Comparison of ENCODE assay signal across 8 mouse cellular contexts in genomic region chr12:8674891-8675341, GRCm38 (mm10). TPM values are rescaled to one million over a fixed set of nuclear protein-coding genes. Genes with fewer than 3 reads are reported as not detected.
DNase-seq lines count a peak whose midpoint lies in the region; ATAC-seq and TF ChIP-seq lines count a peak whose summit lies in the region.

No protein-coding gene starts in this region.

- no peak for TF ChIP-seq EP300 in liver, postnatal 0 days (IDR thresholded peaks at IDR 0.05; ENCODE audit: low read depth)

- peaks cover 25% of the 10 kb centered on the region for H3K4me1 ChIP-seq in heart, embryonic 15.5 days (replicated peaks)
- peaks cover 23% of the 10 kb centered on the region for H3K4me1 ChIP-seq in G1E (ENCODE audit: insufficient read depth, low read depth, low read length)
- H3K4me1 ChIP-seq in forebrain, embryonic 16.5 days (replicated peaks; ENCODE audit: control insufficient read depth, insufficient read depth, low read length), result peaks cover 23% of the 10 kb centered on the region
- H3K4me1 ChIP-seq in liver, postnatal 0 days (ENCODE audit: insufficient read depth), result peaks cover 30% of the 10 kb centered on the region

- no peak for DNase-seq in heart, adult 11 months
- DNase-seq in G1E (ENCODE audit: low spot score), result no peak
- no peak for DNase-seq in liver, postnatal 0 days
- no peak for DNase-seq in layer of hippocampus, postnatal 14 days (ENCODE audit: low spot score in 2 of 2)
- DNase-seq in thymus, postnatal 14 days, result no peak

- peak overlapping the region; percentile 97 for H3K4me3 ChIP-seq in heart, embryonic 15.5 days
- peak overlapping the region; percentile 91 for H3K4me3 ChIP-seq in G1E (ENCODE audit: low read depth, low read length)
- peak overlapping the region; percentile 97 for H3K4me3 ChIP-seq in forebrain, embryonic 16.5 days (replicated peaks; ENCODE audit: low read length)
- H3K4me3 ChIP-seq in liver, postnatal 0 days (ENCODE audit: low read depth, low read length), result peak overlapping the region; percentile 93

- no peaks in the 10 kb centered on the region for H3K27me3 ChIP-seq in heart, embryonic 15.5 days
- H3K27me3 ChIP-seq in G1E (ENCODE audit: insufficient read depth, low read length), result no peaks in the 10 kb centered on the region
- H3K27me3 ChIP-seq in forebrain, embryonic 16.5 days (replicated peaks; ENCODE audit: control insufficient read depth, insufficient read depth, low read length), result no peaks in the 10 kb centered on the region
- no peaks in the 10 kb centered on the region for H3K27me3 ChIP-seq in liver, postnatal 0 days (ENCODE audit: insufficient read depth, low read length)

- H3K27ac ChIP-seq in heart, embryonic 15.5 days, result peak overlapping the region; percentile 97
- H3K27ac ChIP-seq in forebrain, embryonic 16.5 days (ENCODE audit: low read length), result peak overlapping the region; percentile 97
- peak overlapping the region; percentile 97 for H3K27ac ChIP-seq in liver, postnatal 0 days (ENCODE audit: low read depth)

- H3K4me2 ChIP-seq in heart, embryonic 15.5 days, result peak overlapping the region; percentile 63
- peak overlapping the region; percentile 93 for H3K4me2 ChIP-seq in forebrain, embryonic 16.5 days (ENCODE audit: low read length)
- H3K4me2 ChIP-seq in liver, postnatal 0 days (ENCODE audit: low read depth, low read length), result peak overlapping the region; percentile 88

- H3K9ac ChIP-seq in heart, embryonic 15.5 days, result peak overlapping the region; percentile 100
- peak overlapping the region; percentile 99 for H3K9ac ChIP-seq in forebrain, embryonic 16.5 days (replicated peaks; ENCODE audit: low read depth, low read length)
- peak overlapping the region; percentile 97 for H3K9ac ChIP-seq in liver, postnatal 0 days (replicated peaks)

- WGBS in heart, embryonic 15.5 days, result 0% methylated on average over 20 of the region's 20 CpGs
- WGBS in forebrain, embryonic 16.5 days, result under 1% methylated on average over 20 of the region's 20 CpGs
- 0% methylated on average over 20 of the region's 20 CpGs for WGBS in liver, postnatal 0 days (ENCODE audit: insufficient replicate concordance)

- ATAC-seq in heart, embryonic 15.5 days (replicated peaks; ENCODE audit: insufficient number of reproducible peaks, insufficient read depth, low FRiP score, low read depth), result no peak
- no peak for ATAC-seq in G1E (ENCODE audit: extremely low read depth, insufficient number of reproducible peaks, low FRiP score, poor library complexity, severe bottlenecking)
- no peak for ATAC-seq in forebrain, embryonic 16.5 days
- no peak for ATAC-seq in liver, postnatal 0 days
- no peak for ATAC-seq in activated CD4-positive, CD25-positive, alpha-beta regulatory T cell, adult 4 months

- H3K36me3 ChIP-seq in heart, embryonic 15.5 days, result no peaks in the 10 kb centered on the region
- peaks cover 8% of the 10 kb centered on the region for H3K36me3 ChIP-seq in G1E (replicated peaks)
- H3K36me3 ChIP-seq in forebrain, embryonic 16.5 days (ENCODE audit: control insufficient read depth, insufficient read depth), result no peaks in the 10 kb centered on the region
- H3K36me3 ChIP-seq in liver, postnatal 0 days (replicated peaks; ENCODE audit: insufficient read depth, low read length), result peaks cover 2% of the 10 kb centered on the region; the same call in 1 of the 2 replicates

- no peak for TF ChIP-seq CTCF in G1E (IDR thresholded peaks at IDR 0.05; ENCODE audit: low read depth, low read length)
- TF ChIP-seq CTCF in liver, postnatal 0 days (IDR thresholded peaks at IDR 0.05; ENCODE audit: low read depth), result no peak

- H3K9me3 ChIP-seq in heart, embryonic 15.5 days (replicated peaks), result no peaks in the 10 kb centered on the region
- no peaks in the 10 kb centered on the region for H3K9me3 ChIP-seq in G1E (replicated peaks)
- no peaks in the 10 kb centered on the region for H3K9me3 ChIP-seq in forebrain, embryonic 16.5 days (ENCODE audit: control insufficient read depth, low read length)
- H3K9me3 ChIP-seq in liver, postnatal 0 days (ENCODE audit: low read length), result no peaks in the 10 kb centered on the region

RNA-seq across cellular contexts. Expression of gene Pum2, which starts 1.0 kb away (rescaled TPM):
- 24.4 and 25.4 TPM in 2 replicates for polyA plus RNA-seq in heart, embryonic 15.5 days (2015; fragmentation: Nextera tagmentation; extraction: Ambion mirVana)
- total RNA-seq in G1E (2014; fragmentation: Nextera tagmentation) (178 and 191 TPM in 2 replicates), G1E (2017) (151 and 172 TPM in 2 replicates)
- 51.3 and 72.9 TPM in 2 replicates for polyA plus RNA-seq in G1E (2012)
- 67.6 and 75.1 TPM in 2 replicates for polyA plus RNA-seq in forebrain, embryonic 16.5 days (2015; fragmentation: Nextera tagmentation; extraction: Ambion mirVana)
- 11.7 and 11.9 TPM in 2 replicates for polyA plus RNA-seq in liver, postnatal 0 days (2015; fragmentation: Nextera tagmentation; extraction: Ambion mirVana)
- polyA plus RNA-seq in activated CD4-positive, CD25-positive, alpha-beta regulatory T cell, adult 4 months (2017; shearing (Covaris generic)), result 10 to 100 TPM; 55.7 to 63.1 TPM
- 100 to 1,000 TPM; 161 to 163 TPM for total RNA-seq in layer of hippocampus, postnatal 14 days (2021)
